Mouse (Mus musculus): ENCODE results near the gene Otop2. TPM values are rescaled to one million over a fixed set of nuclear protein-coding genes. Genes with fewer than 3 reads are reported as not detected.

Gene Otop2
- polyA plus RNA-seq, 1 experiment = not detected

DNA sequence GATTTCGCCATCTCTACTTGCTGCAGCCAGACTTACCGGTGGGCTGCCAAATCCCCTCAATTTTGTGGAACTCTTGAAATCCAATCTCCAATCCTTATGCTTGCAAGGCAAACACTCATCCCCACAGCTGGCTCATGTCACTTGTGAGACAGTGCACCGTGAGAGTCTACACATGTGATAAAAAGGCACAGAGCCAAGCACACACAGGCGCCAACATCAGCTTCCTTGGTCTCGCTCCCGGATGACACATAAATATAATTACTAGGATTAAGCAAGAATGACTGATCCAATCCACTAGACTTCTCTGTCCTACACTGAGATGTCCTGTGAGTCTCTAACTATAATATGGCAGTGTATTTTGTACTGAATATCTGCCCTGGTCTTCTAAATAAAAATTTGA is 16.0 kb upstream of the Otop2 start:
- Histone ChIP-seq H3K4me1 (ENCODE audit: control insufficient read depth, insufficient read depth, low read length) (peaks cover 23% of the 10 kb centered on the region), H3K27ac (ENCODE audit: insufficient read depth, low read depth, low read length) (peak overlapping the region; percentile 41; the same call in 1 of the 2 replicates), H3K4me3 (ENCODE audit: insufficient read depth, low read depth, low read length) (no peak overlapping the region)
- WGBS = 39% methylated on average over 6 of the region's 6 CpGs
- TF ChIP-seq POLR2A (IDR thresholded peaks at IDR 0.05; ENCODE audit: insufficient read depth, low read depth, low read length) = no peak
- no peak for TF ChIP-seq CTCF (IDR thresholded peaks at IDR 0.05; ENCODE audit: insufficient read depth, low read depth, low read length)

DNA sequence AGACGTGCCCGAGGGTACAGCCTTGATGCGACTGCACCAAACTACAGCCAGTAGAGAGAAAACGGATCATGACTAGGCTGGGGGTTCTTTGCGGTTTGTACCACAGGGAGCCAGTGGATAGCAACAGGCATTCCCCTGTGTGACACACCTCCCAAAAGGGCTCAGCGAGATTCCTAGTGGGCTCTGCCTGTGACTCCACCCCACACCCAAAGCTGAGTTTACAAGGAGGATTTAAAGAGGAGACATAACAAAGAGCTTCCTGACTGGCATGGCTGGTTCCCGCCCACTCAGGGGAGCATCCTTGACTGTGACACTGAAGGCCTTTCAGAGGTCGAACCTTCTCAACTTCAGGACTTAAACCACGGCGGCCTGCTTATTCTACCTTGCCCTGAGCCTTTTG is 15.5 kb upstream of the Otop2 start:
- Histone ChIP-seq H3K4me1 (ENCODE audit: control insufficient read depth, insufficient read depth, low read length) (peaks cover 21% of the 10 kb centered on the region), H3K4me3 (ENCODE audit: insufficient read depth, low read depth, low read length) (no peak overlapping the region), H3K27ac (ENCODE audit: insufficient read depth, low read depth, low read length) (no peak overlapping the region)
- no peak for TF ChIP-seq POLR2A (IDR thresholded peaks at IDR 0.05; ENCODE audit: insufficient read depth, low read depth, low read length)
- WGBS = 86% methylated on average over 10 of the region's 10 CpGs

- Histone ChIP-seq H3K27ac (ENCODE audit: insufficient read depth, low read depth, low read length) (no peak overlapping the region), H3K4me1 (ENCODE audit: control insufficient read depth, insufficient read depth, low read length) (peaks cover 25% of the 10 kb centered on the region), H3K4me3 (ENCODE audit: insufficient read depth, low read depth, low read length) (no peak overlapping the region)
- TF ChIP-seq POLR2A (IDR thresholded peaks at IDR 0.05; ENCODE audit: insufficient read depth, low read depth, low read length) = no peak
- no peak for TF ChIP-seq CTCF (IDR thresholded peaks at IDR 0.05; ENCODE audit: insufficient read depth, low read depth, low read length)
- WGBS = 77% methylated on average over 14 of the region's 14 CpGs
Observed at GRCm38 (mm10) chr11:115292631-115293375, 14.2 kb upstream of the Otop2 start.

GRCm38 (mm10) chr11:115295939-115296338 is 11.0 kb upstream of the Otop2 start:
- 90% methylated on average over 11 of the region's 11 CpGs for WGBS
- no peak overlapping the region for H3K27ac ChIP-seq (ENCODE audit: insufficient read depth, low read depth, low read length)

DNA sequence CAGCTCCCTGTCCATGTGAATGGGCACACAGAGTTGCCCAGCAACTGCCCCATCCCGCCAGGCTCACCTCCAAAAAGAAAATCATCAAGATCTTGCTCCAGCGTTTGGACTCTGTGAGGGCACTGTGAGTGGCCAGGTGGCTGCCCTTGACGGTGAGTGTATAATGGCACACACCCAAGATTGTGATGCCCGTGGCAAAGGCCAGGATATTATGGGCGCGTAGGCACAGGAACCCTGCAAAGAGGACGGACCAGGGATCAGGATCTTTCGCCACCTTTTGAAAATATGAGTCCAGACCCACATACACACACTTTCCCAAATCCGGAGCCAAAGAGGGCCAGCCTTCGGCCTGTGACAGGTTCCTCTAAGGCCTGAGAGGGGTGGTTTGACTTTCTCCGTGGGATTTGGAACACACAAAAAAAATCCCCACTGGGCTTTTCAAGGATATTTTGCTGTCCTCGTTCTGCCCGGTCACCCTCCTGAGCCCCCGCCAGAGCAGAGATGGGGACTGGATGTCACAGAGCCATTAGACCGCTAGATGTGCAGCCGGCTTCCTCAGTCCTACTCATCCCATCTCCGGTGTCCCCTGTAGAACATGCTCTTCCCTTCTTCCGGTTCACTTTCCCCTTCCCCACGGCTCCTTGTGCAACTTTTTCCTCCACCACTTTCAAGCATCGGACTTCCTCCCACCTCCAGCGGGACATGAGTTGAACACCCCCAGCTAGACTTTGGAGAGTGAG is 10.3 kb upstream of the Otop2 start:
- 51% methylated on average over 21 of the region's 21 CpGs for WGBS
- Histone ChIP-seq H3K4me1 (ENCODE audit: control insufficient read depth, insufficient read depth, low read length) (peaks cover 16% of the 10 kb centered on the region; the same call in 1 of the 2 replicates), H3K27ac (ENCODE audit: insufficient read depth, low read depth, low read length) (peak overlapping the region; percentile 1; the same call in 1 of the 2 replicates), H3K4me3 (ENCODE audit: insufficient read depth, low read depth, low read length) (peak overlapping the region; percentile 55)
- TF ChIP-seq CTCF (IDR thresholded peaks at IDR 0.05; ENCODE audit: insufficient read depth, low read depth, low read length) = no peak

More at GRCm38 (mm10) chr11:115295939-115296338, 11.0 kb upstream of the Otop2 start:
- Histone ChIP-seq H3K4me3 (ENCODE audit: insufficient read depth, low read depth, low read length) (0 out of 2 replicates have a peak overlapping the region, but pooled peaks have one; percentile 55), H3K4me1 (ENCODE audit: control insufficient read depth, insufficient read depth, low read length) (peaks cover 16% of the 10 kb centered on the region; the same call in 1 of the 2 replicates)
- no peak for TF ChIP-seq CTCF (IDR thresholded peaks at IDR 0.05; ENCODE audit: insufficient read depth, low read depth, low read length)

- under 1% methylated on average over 43 of the region's 44 CpGs for WGBS
Observed at GRCm38 (mm10) chr11:115297214-115297826, 9.6 kb upstream of the Otop2 start, which contains the start of gene Fads6. Fads6 (minus strand) TSS chr11:115297663.

DNA sequence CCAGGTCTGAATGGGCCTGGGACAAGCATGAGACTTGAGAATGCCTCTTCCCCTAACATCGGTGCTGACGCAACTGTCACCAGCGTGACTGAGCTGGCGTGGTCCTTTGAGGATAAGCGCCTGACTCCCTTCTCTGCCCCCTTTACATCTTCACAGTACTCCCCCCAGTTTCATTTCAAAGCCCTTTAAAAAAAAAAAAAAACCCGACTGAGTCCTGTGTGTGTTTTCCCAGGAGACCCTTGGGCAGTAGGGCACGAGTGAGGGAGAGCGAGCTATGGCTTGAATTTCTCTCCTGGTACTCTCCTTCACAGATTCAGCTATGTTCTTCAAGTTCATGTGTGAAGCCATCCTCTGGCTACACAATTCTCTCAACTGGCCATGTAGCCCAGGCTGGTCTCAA is 8.8 kb upstream of the Otop2 start:
- H3K27ac ChIP-seq (ENCODE audit: insufficient read depth, low read depth, low read length) = no peak overlapping the region
- H3K4me1 ChIP-seq (ENCODE audit: control insufficient read depth, insufficient read depth, low read length) = peaks cover 10% of the 10 kb centered on the region; the same call in 1 of the 2 replicates
- WGBS = 78% methylated on average over 8 of the region's 8 CpGs
- TF ChIP-seq CTCF (IDR thresholded peaks at IDR 0.05; ENCODE audit: insufficient read depth, low read depth, low read length) (no peak), POLR2A (IDR thresholded peaks at IDR 0.05; ENCODE audit: insufficient read depth, low read depth, low read length) (no peak)
- peak overlapping the region; percentile 7; the same call in 1 of the 2 replicates for H3K4me3 ChIP-seq (ENCODE audit: insufficient read depth, low read depth, low read length)

More at GRCm38 (mm10) chr11:115297214-115297826, 9.6 kb upstream of the Otop2 start, which contains the start of gene Fads6:
- TF ChIP-seq CTCF (IDR thresholded peaks at IDR 0.05; ENCODE audit: insufficient read depth, low read depth, low read length) = peak; percentile 11; the same call in 1 of the 2 replicates
- TF ChIP-seq POLR2A (IDR thresholded peaks at IDR 0.05; ENCODE audit: insufficient read depth, low read depth, low read length) = peak; percentile 31; the same call in 1 of the 2 replicates
- H3K27ac ChIP-seq (ENCODE audit: insufficient read depth, low read depth, low read length) = peak within 1 kb of the TSS; percentile 1; the same call in 1 of the 2 replicates
- H3K4me1 ChIP-seq (ENCODE audit: control insufficient read depth, insufficient read depth, low read length) = peaks cover 13% of the 10 kb centered on the region; the same call in 1 of the 2 replicates
- H3K4me3 ChIP-seq (ENCODE audit: insufficient read depth, low read depth, low read length) = peak within 1 kb of the TSS; percentile 55

DNA sequence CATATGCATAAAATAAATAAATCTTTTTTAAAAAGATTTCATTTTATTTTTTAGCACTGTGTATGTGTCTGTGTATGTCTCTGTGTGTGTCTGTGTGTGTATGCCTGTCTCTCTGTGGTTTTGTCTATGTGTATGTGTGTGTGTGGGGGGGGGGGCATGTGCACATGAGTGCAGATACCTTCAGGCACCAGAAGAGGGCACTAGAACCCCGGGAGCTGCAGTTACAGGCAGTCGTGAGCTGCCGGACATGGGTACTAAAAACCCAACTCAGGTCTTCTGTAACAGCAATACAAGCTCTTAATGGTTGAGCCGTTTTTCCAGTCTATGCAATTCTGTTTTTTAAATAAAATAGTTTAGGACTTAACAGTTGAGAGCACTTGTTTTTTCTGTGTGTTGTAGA is 6.2 kb upstream of the Otop2 start:
- 78% methylated on average over 4 of the region's 4 CpGs for WGBS
- H3K4me1 ChIP-seq (ENCODE audit: control insufficient read depth, insufficient read depth, low read length) = peaks cover 10% of the 10 kb centered on the region; the same call in 1 of the 2 replicates
- H3K4me3 ChIP-seq (ENCODE audit: insufficient read depth, low read depth, low read length) = no peak overlapping the region
- no peak for TF ChIP-seq CTCF (IDR thresholded peaks at IDR 0.05; ENCODE audit: insufficient read depth, low read depth, low read length)
- no peak for TF ChIP-seq POLR2A (IDR thresholded peaks at IDR 0.05; ENCODE audit: insufficient read depth, low read depth, low read length)
- H3K27ac ChIP-seq (ENCODE audit: insufficient read depth, low read depth, low read length) = no peak overlapping the region
